Mouse (Mus musculus): ENCODE results near the gene Gm8297. TPM values are rescaled to one million over a fixed set of nuclear protein-coding genes. Genes with fewer than 3 reads are reported as not detected.
"Not testable (repeated sequence)": the region's sequence is repeated elsewhere in the genome, so short reads cannot be mapped to it uniquely, and the experiment has no call there.

Gm8297 gene
- total RNA-seq (2014; fragmentation: Nextera tagmentation): not detected in 2 replicates
- total RNA-seq (2017): not detected in 2 replicates

DNA sequence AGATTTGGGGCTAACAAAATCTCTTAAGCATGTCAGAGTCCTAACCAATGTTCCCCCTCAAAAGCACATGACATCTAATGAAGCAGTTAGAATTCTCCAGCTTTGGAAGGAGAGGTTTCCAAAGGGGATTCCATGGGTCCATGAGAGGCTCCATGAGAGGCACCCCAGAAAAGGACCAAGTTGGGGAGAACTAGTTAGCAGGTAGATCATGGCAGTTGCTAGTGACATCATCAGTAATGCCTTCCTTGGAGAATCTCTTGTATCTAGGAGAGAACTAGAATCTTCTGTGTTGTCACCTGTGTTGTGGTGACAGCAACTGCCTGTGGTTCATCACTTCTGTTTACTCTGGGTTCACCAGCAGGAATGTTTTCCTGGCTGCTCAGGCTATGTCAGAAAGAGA is at the start of gene Gm8297:
TSS of gene Gm8297 (plus strand) at position 301 of the 400 bp plus-strand sequence.
- not testable (repeated sequence) for ATAC-seq (replicated peaks; ENCODE audit: low FRiP score, low TSS enrichment, poor library complexity, severe bottlenecking)

DNA sequence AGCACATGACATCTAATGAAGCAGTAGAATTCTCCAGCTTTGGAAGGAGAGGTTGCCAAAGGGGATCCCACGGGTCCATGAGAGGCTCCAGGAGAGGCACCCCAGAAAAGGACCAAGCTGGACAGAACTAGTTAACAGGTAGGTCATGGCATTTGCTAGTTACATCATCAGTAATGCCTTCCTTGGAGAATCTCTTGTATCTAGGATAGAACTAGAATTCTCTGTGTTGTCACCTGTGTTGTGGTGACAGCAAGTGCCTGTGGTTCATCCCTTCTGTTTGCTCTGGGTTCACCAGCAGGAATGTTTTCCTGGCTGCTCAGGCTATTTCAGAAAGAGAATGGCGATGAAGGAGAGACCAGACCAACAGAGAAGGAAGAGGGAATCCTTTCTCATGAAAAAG is 31.9 kb downstream of the Gm8297 start, which contains the start of gene Gm3298:
TSS of gene Gm3298 (plus strand) at position 301 of the 400 bp plus-strand sequence.
- ATAC-seq (replicated peaks; ENCODE audit: low FRiP score, low TSS enrichment, poor library complexity, severe bottlenecking): not testable (repeated sequence)

Other genes starting within 250 kb of the Gm8297 start
- gene Gm9602, start 207.6 kb upstream of the Gm8297 start, total RNA-seq (2014; fragmentation: Nextera tagmentation): 0.11 TPM in 1 of 2 replicates, not detected in the other
- not detected in 2 replicates for gene Gm9602, start 207.6 kb upstream of the Gm8297 start, total RNA-seq (2017)
- not detected in 2 replicates for gene Gm3269, start 145.8 kb upstream of the Gm8297 start, total RNA-seq (2014; fragmentation: Nextera tagmentation)
- not detected in 2 replicates for gene Gm3269, start 145.8 kb upstream of the Gm8297 start, total RNA-seq (2017)
- not detected in 2 replicates for gene Gm3264, start 128.4 kb upstream of the Gm8297 start, total RNA-seq (2014; fragmentation: Nextera tagmentation)
- not detected in 2 replicates for gene Gm3264, start 128.4 kb upstream of the Gm8297 start, total RNA-seq (2017)
- not detected in 2 replicates for gene Gm3278, start 91.5 kb upstream of the Gm8297 start, total RNA-seq (2014; fragmentation: Nextera tagmentation)
- gene Gm3278, start 91.5 kb upstream of the Gm8297 start, total RNA-seq (2017): not detected in 2 replicates
- gene Gm3298, start 32.0 kb downstream of the Gm8297 start, total RNA-seq (2014; fragmentation: Nextera tagmentation): not detected in 2 replicates
- gene Gm3298, start 32.0 kb downstream of the Gm8297 start, total RNA-seq (2017): not detected in 2 replicates
- not detected in 2 replicates for gene 4930555G01Rik, start 66.7 kb downstream of the Gm8297 start, total RNA-seq (2014; fragmentation: Nextera tagmentation)
- not detected in 2 replicates for gene 4930555G01Rik, start 66.7 kb downstream of the Gm8297 start, total RNA-seq (2017)
- gene Gm8281, start 87.1 kb downstream of the Gm8297 start, total RNA-seq (2014; fragmentation: Nextera tagmentation): not detected in 2 replicates
- not detected in 2 replicates for gene Gm8281, start 87.1 kb downstream of the Gm8297 start, total RNA-seq (2017)
- not detected in 2 replicates for gene Gm8279, start 147.6 kb downstream of the Gm8297 start, total RNA-seq (2014; fragmentation: Nextera tagmentation)
- not detected in 2 replicates for gene Gm8279, start 147.6 kb downstream of the Gm8297 start, total RNA-seq (2017)
- gene Gm3317, start 180.6 kb downstream of the Gm8297 start, total RNA-seq (2014; fragmentation: Nextera tagmentation): not detected in 2 replicates
- not detected in 2 replicates for gene Gm3317, start 180.6 kb downstream of the Gm8297 start, total RNA-seq (2017)
- not detected in 2 replicates for gene Gm8271, start 201.9 kb downstream of the Gm8297 start, total RNA-seq (2014; fragmentation: Nextera tagmentation)
- not detected in 2 replicates for gene Gm8271, start 201.9 kb downstream of the Gm8297 start, total RNA-seq (2017)